Mouse (Mus musculus) MEL (cell line): ENCODE data around the gene Cntd1. TPM values are rescaled to one million over a fixed set of nuclear protein-coding genes. Genes with fewer than 3 reads are reported as not detected.

ENCODE experiments used
- DNase-seq: peaks from one replicate; pipeline ENCODE4 v3.0.0; 2011; ENCODE audit warnings: low read depth, low spot score
- H3K27ac ChIP-seq: 2 replicates; pipeline ENCODE4 v1.5.1; 2012; ENCODE audit warnings: low read depth, mild to moderate bottlenecking, control low read depth, low read length, moderate library complexity; ENCODE audit not compliant: control insufficient read depth
- H3K27me3 ChIP-seq, 2 experiments: fragments of 150-350 bp in 1 of 2; sonication (generic) in 1 of 2; 2 replicates each; pipeline ENCODE4 v1.6.1; 2012; ENCODE audit warnings: low read length in 2 of 2, mild to moderate bottlenecking in 2 of 2, improper control_type of control experiment in 1 of 2, moderate library complexity in 1 of 2; ENCODE audit not compliant: insufficient read depth in 2 of 2, control insufficient read depth in 1 of 2
- H3K36me3 ChIP-seq, 2 experiments: 2 replicates each; pipeline ENCODE4 v1.6.1; 2012 to 2014; ENCODE audit warnings: low read length in 2 of 2, improper control_type of control experiment in 1 of 2, inconsistent platforms in 1 of 2, mild to moderate bottlenecking in 1 of 2; ENCODE audit not compliant: insufficient read depth in 2 of 2, control insufficient read depth in 1 of 2
- H3K4me1 ChIP-seq, 2 experiments: fragments of 150-350 bp in 1 of 2; sonication (generic) in 1 of 2; 2 replicates each; pipeline ENCODE4 v1.6.1; 2012; ENCODE audit warnings: low read length in 2 of 2, improper control_type of control experiment in 1 of 2, mild to moderate bottlenecking in 1 of 2; ENCODE audit not compliant: insufficient read depth in 2 of 2, control insufficient read depth in 1 of 2
- H3K4me3 ChIP-seq, 2 experiments: fragments of 150-350 bp in 1 of 2; sonication (generic) in 1 of 2; 2 replicates each; pipeline ENCODE4 v1.5.1; 2012; ENCODE audit warnings: low read depth in 2 of 2, low read length in 2 of 2, mild to moderate bottlenecking in 2 of 2, moderate library complexity in 2 of 2, control low read depth in 1 of 2, improper control_type of control experiment in 1 of 2; ENCODE audit not compliant: control insufficient read depth in 1 of 2, insufficient read depth in 1 of 2
- H3K79me2 ChIP-seq: 2 replicates; pipeline ENCODE4 v1.6.1; 2012; ENCODE audit warnings: mild to moderate bottlenecking, low read length, moderate library complexity; ENCODE audit not compliant: control insufficient read depth, poor library complexity, insufficient read depth
- H3K9ac ChIP-seq: 2 replicates; pipeline ENCODE4 v1.6.1; 2012; ENCODE audit warnings: low read depth, mild to moderate bottlenecking, control low read depth, low read length, moderate library complexity; ENCODE audit not compliant: control insufficient read depth, poor library complexity, severe bottlenecking
- H3K9me3 ChIP-seq: fragments of 150-350 bp; sonication (generic); replicated peaks from 2 replicates; pipeline ENCODE4 v1.6.1; 2012; ENCODE audit warnings: mild to moderate bottlenecking, low read length, improper control_type of control experiment, moderate library complexity; ENCODE audit not compliant: insufficient read depth
- BHLHE40 ChIP-seq: IDR thresholded peaks from 2 replicates; pipeline ENCODE4 v1.6.1; 2012; ENCODE audit warnings: low read depth, mild to moderate bottlenecking, inconsistent platforms, low read length, improper control_type of control experiment, borderline replicate concordance
- CHD1 ChIP-seq: IDR thresholded peaks from 2 replicates; pipeline ENCODE4 v1.6.1; 2012; ENCODE audit warnings: low read depth, mild to moderate bottlenecking, inconsistent platforms, low read length, improper control_type of control experiment
- ETS1 ChIP-seq: IDR thresholded peaks from 2 replicates; pipeline ENCODE4 v1.6.1; 2012; ENCODE audit warnings: low read depth, mild to moderate bottlenecking, inconsistent platforms, low read length, improper control_type of control experiment, moderate library complexity
- GABPA ChIP-seq: IDR thresholded peaks from 2 replicates; pipeline ENCODE4 v1.6.1; 2012; ENCODE audit warnings: low read depth, mild to moderate bottlenecking, inconsistent platforms, low read length, improper control_type of control experiment, moderate library complexity
- GATA1 ChIP-seq: IDR thresholded peaks from 2 replicates; pipeline ENCODE4 v1.6.1; 2011; ENCODE audit warnings: low read depth, low read length, improper control_type of control experiment
- HCFC1 ChIP-seq: IDR thresholded peaks from 2 replicates; pipeline ENCODE4 v1.6.1; 2012; ENCODE audit warnings: low read depth, mild to moderate bottlenecking, inconsistent platforms, low read length, improper control_type of control experiment, moderate library complexity
- JUND ChIP-seq: IDR thresholded peaks from 2 replicates; pipeline ENCODE4 v1.6.1; 2011; ENCODE audit warnings: low read depth, mild to moderate bottlenecking, improper control_type of control experiment, low read length
- MEF2A ChIP-seq: IDR thresholded peaks from 2 replicates; pipeline ENCODE4 v1.6.1; 2014; ENCODE audit warnings: low read depth, mild to moderate bottlenecking, inconsistent platforms, low read length, improper control_type of control experiment; ENCODE audit not compliant: poor library complexity, insufficient replicate concordance, severe bottlenecking; ENCODE audit errors: extremely low read depth
- NELFE ChIP-seq: IDR thresholded peaks from 2 replicates; pipeline ENCODE4 v1.6.1; 2011; ENCODE audit warnings: low read depth, low read length, improper control_type of control experiment
- NRF1 ChIP-seq: IDR thresholded peaks from 2 replicates; pipeline ENCODE4 v1.6.1; 2014; ENCODE audit warnings: low read depth, mild to moderate bottlenecking, inconsistent platforms, low read length, improper control_type of control experiment, moderate library complexity; ENCODE audit not compliant: poor library complexity, insufficient read depth, severe bottlenecking
- POLR2A ChIP-seq, 2 experiments: IDR thresholded peaks; 2 replicates each; pipeline ENCODE4 v1.6.1; 2011 to 2012; ENCODE audit warnings: low read length in 2 of 2, mild to moderate bottlenecking in 2 of 2, control low read depth in 1 of 2, improper control_type of control experiment in 1 of 2, low read depth in 1 of 2, moderate library complexity in 1 of 2; ENCODE audit not compliant: control insufficient read depth in 1 of 2, insufficient read depth in 1 of 2, poor library complexity in 1 of 2
- POLR2AphosphoS2 ChIP-seq: IDR thresholded peaks from 2 replicates; pipeline ENCODE4 v1.6.1; 2011; ENCODE audit warnings: low read length, improper control_type of control experiment
- RCOR1 ChIP-seq: IDR thresholded peaks from 2 replicates; pipeline ENCODE4 v1.6.1; 2012; ENCODE audit warnings: low read depth, mild to moderate bottlenecking, inconsistent platforms, low read length, improper control_type of control experiment
- SIN3A ChIP-seq: IDR thresholded peaks from 2 replicates; pipeline ENCODE4 v1.6.1; 2012; ENCODE audit warnings: low read length, improper control_type of control experiment, inconsistent platforms
- TCF12 ChIP-seq: IDR thresholded peaks from 2 replicates; pipeline ENCODE4 v1.6.1; 2014; ENCODE audit warnings: low read depth, mild to moderate bottlenecking, inconsistent platforms, low read length, improper control_type of control experiment, moderate library complexity
- UBTF ChIP-seq: IDR thresholded peaks from 2 replicates; pipeline ENCODE4 v1.6.1; 2012; ENCODE audit warnings: low read depth, mild to moderate bottlenecking, inconsistent platforms, low read length, improper control_type of control experiment, moderate library complexity, borderline replicate concordance; ENCODE audit not compliant: insufficient read depth
- USF1 ChIP-seq: IDR thresholded peaks from 2 replicates; pipeline ENCODE4 v1.6.1; 2014; ENCODE audit warnings: low read depth, mild to moderate bottlenecking, inconsistent platforms, low read length, improper control_type of control experiment, moderate library complexity
- USF2 ChIP-seq, 2 experiments: IDR thresholded peaks; 2 replicates each; pipeline ENCODE4 v1.6.1; 2011 to 2012; ENCODE audit warnings: improper control_type of control experiment in 2 of 2, low read length in 2 of 2, borderline replicate concordance in 1 of 2, inconsistent platforms in 1 of 2, low read depth in 1 of 2, mild to moderate bottlenecking in 1 of 2; ENCODE audit not compliant: insufficient read depth in 1 of 2
- ZC3H11A ChIP-seq: IDR thresholded peaks from 2 replicates; pipeline ENCODE4 v1.6.1; 2012; ENCODE audit warnings: low read depth, mild to moderate bottlenecking, inconsistent platforms, low read length, improper control_type of control experiment
- polyA plus RNA-seq, 2 experiments: library from polyadenylated mRNA; stranded (reverse) in 1 of 2; unstranded in 1 of 2; fragments of >175 nt in 1 of 2; fragments of >200 nt in 1 of 2; gene quantifications; 2 replicates each; pipeline versions ENCODE4 v1.2.1 to v1.2.4; 2012; ENCODE audit warnings: low replicate concordance in 2 of 2, low read depth in 1 of 2; ENCODE audit not compliant: insufficient read length in 2 of 2, insufficient read depth in 1 of 2, missing spikeins in 1 of 2
- total RNA-seq: library from RNA; depleted of rRNA; stranded (reverse); fragments of 300-350 nt; gene quantifications from 2 replicates; pipeline ENCODE4 v1.2.3, GENCODE M21; 2012

Gene Cntd1
- total and polyA plus RNA-seq, 3 experiments, result 0.84 to 2.4 TPM; not detected in 1

DNA sequence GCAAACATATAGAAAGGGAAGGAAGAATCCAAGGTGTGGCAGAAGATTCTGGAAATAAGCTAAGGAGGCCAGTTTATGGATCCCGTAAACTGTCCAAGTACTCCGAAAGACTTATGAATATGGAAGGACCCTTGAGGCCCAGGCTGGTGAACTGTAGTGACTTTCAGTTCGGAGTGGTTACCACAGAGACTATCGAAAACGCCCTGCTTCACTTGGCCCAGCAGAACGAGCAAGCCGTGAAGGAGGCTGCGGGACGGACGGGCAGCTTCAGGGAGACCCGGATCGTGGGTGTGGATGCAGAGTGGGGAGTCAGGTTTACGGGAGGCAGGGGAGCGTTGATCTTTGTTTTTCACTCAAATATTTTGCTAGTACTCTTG is 369 bp downstream of the Cntd1 start:
- Histone ChIP-seq H3K27me3 (no peaks in the 10 kb centered on the region), H3K9ac (peak overlapping the region; percentile 0; the same call in 1 of the 2 replicates), H3K27ac (no peak overlapping the region), H3K4me1 (peaks cover 0 to 18% of the 10 kb centered on the region in 2 experiments; a peak in 3 of 4 replicates), H3K79me2 (peaks cover 15% of the 10 kb centered on the region), H3K4me3 (0 out of 4 replicates have a peak overlapping the region, but pooled peaks of 1 of the 2 experiments have one; percentile 1), H3K36me3 (peaks cover 0 to 13% of the 10 kb centered on the region in 2 experiments; a peak in 2 of 4 replicates), H3K9me3 (no peaks in the 10 kb centered on the region)
- no peak for DNase-seq
- TF ChIP-seq POLR2AphosphoS2, result no peak
- TF ChIP-seq MEF2A, result no peak
- TF ChIP-seq SIN3A, result no peak
- no peak for TF ChIP-seq HCFC1
- TF ChIP-seq NELFE, result no peak
- TF ChIP-seq RCOR1, result no peak
- TF ChIP-seq ZC3H11A, result no peak
- TF ChIP-seq POLR2A (IDR thresholded peaks at IDR 0.05; ENCODE audit: control insufficient read depth in 1 of 2, insufficient read depth in 1 of 2, low read depth in 1 of 2, low read length in 2 of 2, poor library complexity in 1 of 2), result no peak
- no peak for TF ChIP-seq ETS1
- TF ChIP-seq USF1, result no peak
- no peak for TF ChIP-seq JUND
- no peak for TF ChIP-seq BHLHE40
- no peak for TF ChIP-seq GABPA
- TF ChIP-seq UBTF, result no peak
- TF ChIP-seq TCF12, result no peak
- TF ChIP-seq USF2 (IDR thresholded peaks at IDR 0.05; ENCODE audit: borderline replicate concordance in 1 of 2, insufficient read depth in 1 of 2, low read depth in 1 of 2, low read length in 2 of 2), result no peak
- no peak for TF ChIP-seq GATA1
- no peak for TF ChIP-seq NRF1

DNA sequence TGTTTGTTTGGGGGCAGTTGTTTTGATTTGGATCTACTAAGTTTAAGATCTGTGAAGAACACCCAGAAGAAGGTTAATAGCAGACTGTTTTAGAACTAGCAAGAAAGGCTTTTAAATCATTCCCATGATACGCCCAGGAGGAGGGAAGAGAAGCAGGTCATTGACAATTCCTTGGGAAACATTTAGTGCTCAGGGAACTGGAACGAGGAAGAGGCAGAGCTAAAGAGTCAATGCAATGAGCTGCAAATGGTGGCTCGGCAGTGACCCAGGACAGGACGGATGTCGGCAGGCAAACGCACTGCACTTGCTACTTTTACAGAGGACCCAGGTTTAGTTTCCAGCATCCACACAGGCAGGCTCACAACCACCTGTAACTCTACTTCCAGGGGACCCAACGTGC is 2.0 kb downstream of the Cntd1 start:
- no peak for TF ChIP-seq POLR2AphosphoS2
- TF ChIP-seq CHD1, result no peak
- H3K79me2 ChIP-seq, result peaks cover 15% of the 10 kb centered on the region
- no peak overlapping the region for H3K9ac ChIP-seq
- peaks cover 0 to 13% of the 10 kb centered on the region in 2 experiments; a peak in 2 of 4 replicates for H3K36me3 ChIP-seq
- H3K4me1 ChIP-seq, result peaks cover 0 to 18% of the 10 kb centered on the region in 2 experiments; a peak in 3 of 4 replicates
- no peaks in the 10 kb centered on the region for H3K9me3 ChIP-seq
- no peaks in the 10 kb centered on the region for H3K27me3 ChIP-seq
- no peak for DNase-seq
- H3K4me3 ChIP-seq, result no peak overlapping the region
- no peak overlapping the region for H3K27ac ChIP-seq
